Mouse (Mus musculus) hindbrain, embryonic 10.5 days (tissue): ENCODE data around the gene Hba-x. TPM values are rescaled to one million over a fixed set of nuclear protein-coding genes. Genes with fewer than 3 reads are reported as not detected.
A peak's percentile ranks its signal among the peaks of the same experiment; 100 is the strongest.

Experiments
- DNase-seq: peaks from one replicate; pipeline ENCODE4 v3.0.0-alpha.2; 2017; ENCODE audit warnings: low spot score
- H3K27ac ChIP-seq: fragments of 300-500 bp; sonication (generic); 2 replicates; pipeline ENCODE4 v1.5.1; 2016; ENCODE audit warnings: mild to moderate bottlenecking, moderate library complexity
- H3K27me3 ChIP-seq: fragments of 300-500 bp; sonication (generic); 2 replicates; pipeline ENCODE4 v1.6.1; 2016; ENCODE audit warnings: mild to moderate bottlenecking; ENCODE audit not compliant: poor library complexity, insufficient read depth, severe bottlenecking
- H3K36me3 ChIP-seq: fragments of 300-500 bp; sonication (generic); 2 replicates; pipeline ENCODE4 v1.6.1; 2016; ENCODE audit warnings: mild to moderate bottlenecking, moderate library complexity
- H3K4me1 ChIP-seq: fragments of 300-500 bp; sonication (generic); replicated peaks from 2 replicates; pipeline ENCODE4 v1.6.1; 2016; ENCODE audit warnings: mild to moderate bottlenecking
- H3K4me3 ChIP-seq: fragments of 300-500 bp; sonication (generic); 2 replicates; pipeline ENCODE4 v1.5.1; 2016; ENCODE audit warnings: mild to moderate bottlenecking, moderate library complexity
- H3K9me3 ChIP-seq: fragments of 300-500 bp; sonication (generic); 2 replicates; pipeline ENCODE4 v1.6.1; 2016; ENCODE audit warnings: mild to moderate bottlenecking, moderate library complexity
- WGBS: fragments of 180-500 bp; shearing (Covaris S2); methylation state at CpG from one replicate; pipeline ENCODE4 v1.1.7; 2016; 5-methylcytosine and 5-hydroxymethylcytosine counted together
- polyA plus RNA-seq: library from polyadenylated mRNA; unstranded; fragments of >200 nt; fragmentation: Nextera tagmentation; extraction: Ambion mirVana; gene quantifications from 2 replicates; pipeline ENCODE4 v1.2.1, GENCODE M21; 2016

Gene Hba-x
- polyA plus RNA-seq = 3,492 and 3,546 TPM in 2 replicates

- H3K36me3 ChIP-seq = no peaks in the 10 kb centered on the region
- 77% methylated on average over 3 of the region's 3 CpGs for WGBS
- no peaks in the 10 kb centered on the region for H3K4me1 ChIP-seq
- H3K27me3 ChIP-seq = peaks cover 24% of the 10 kb centered on the region
- H3K9me3 ChIP-seq = no peaks in the 10 kb centered on the region
- no peak within 1 kb of the TSS for H3K4me3 ChIP-seq
- no peak for DNase-seq
- no peak within 1 kb of the TSS; the same call in 1 of the 2 replicates for H3K27ac ChIP-seq
Measured at GRCm38 (mm10) chr11:32276347-32276746, at the start of gene Hba-x. Hba-x (plus strand) TSS chr11:32276400.

- peaks cover 28% of the 10 kb centered on the region for H3K27me3 ChIP-seq
- peak overlapping the region; percentile 95 for H3K27ac ChIP-seq
- H3K9me3 ChIP-seq = no peaks in the 10 kb centered on the region
- H3K36me3 ChIP-seq = peaks cover 43% of the 10 kb centered on the region
- no peak for DNase-seq
- peaks cover 47% of the 10 kb centered on the region for H3K4me1 ChIP-seq
- H3K4me3 ChIP-seq = peak overlapping the region; percentile 83
- 55% methylated on average over 1 of the region's 1 CpGs for WGBS
Measured at GRCm38 (mm10) chr11:32227041-32227440, 49.2 kb upstream of the Hba-x start.

GRCm38 (mm10) chr11:32227555-32227954 lies 48.6 kb upstream of the Hba-x start:
- Histone ChIP-seq H3K4me3 (peak overlapping the region; percentile 83; the same call in 1 of the 2 replicates), H3K4me1 (peaks cover 42% of the 10 kb centered on the region), H3K9me3 (no peaks in the 10 kb centered on the region), H3K36me3 (peaks cover 48% of the 10 kb centered on the region), H3K27ac (0 out of 2 replicates have a peak overlapping the region, but pooled peaks have one; percentile 8), H3K27me3 (peaks cover 24% of the 10 kb centered on the region)
- no peak for DNase-seq
- WGBS = 90% methylated on average over 9 of the region's 9 CpGs

- no peaks in the 10 kb centered on the region for H3K9me3 ChIP-seq
- no peak overlapping the region for H3K4me3 ChIP-seq
- H3K36me3 ChIP-seq = peaks cover 56% of the 10 kb centered on the region
- H3K27ac ChIP-seq = no peak overlapping the region
- H3K27me3 ChIP-seq = peaks cover 16% of the 10 kb centered on the region
- no peak for DNase-seq
- WGBS = 87% methylated on average over 3 of the region's 3 CpGs
- H3K4me1 ChIP-seq = peaks cover 39% of the 10 kb centered on the region
Measured at GRCm38 (mm10) chr11:32228292-32228845, 47.8 kb upstream of the Hba-x start.

DNA sequence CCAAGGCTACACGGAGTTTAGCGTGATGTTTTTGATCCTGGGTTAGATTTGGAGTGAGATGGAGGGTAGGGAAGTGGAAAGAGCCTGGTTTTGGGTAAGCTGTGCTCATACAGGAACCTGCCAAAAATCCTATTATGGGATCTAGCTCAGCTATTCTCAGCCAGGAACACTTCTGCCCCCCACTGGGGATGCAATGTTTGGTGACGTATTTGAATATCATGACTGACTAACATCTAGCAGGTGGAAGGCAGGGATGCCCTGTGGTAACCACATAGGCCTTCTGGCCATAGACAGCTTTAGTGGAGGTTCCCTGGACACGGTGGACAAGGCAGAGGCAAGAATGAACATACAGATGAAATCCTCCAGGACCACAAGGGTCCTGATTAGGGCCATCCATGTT lies 46.0 kb upstream of the Hba-x start:
- Histone ChIP-seq H3K27ac (no peak overlapping the region), H3K4me3 (no peak overlapping the region), H3K36me3 (peaks cover 75% of the 10 kb centered on the region), H3K9me3 (no peaks in the 10 kb centered on the region), H3K4me1 (peaks cover 30% of the 10 kb centered on the region), H3K27me3 (no peaks in the 10 kb centered on the region)
- 87% methylated on average over 4 of the region's 4 CpGs for WGBS
- no peak for DNase-seq

DNA sequence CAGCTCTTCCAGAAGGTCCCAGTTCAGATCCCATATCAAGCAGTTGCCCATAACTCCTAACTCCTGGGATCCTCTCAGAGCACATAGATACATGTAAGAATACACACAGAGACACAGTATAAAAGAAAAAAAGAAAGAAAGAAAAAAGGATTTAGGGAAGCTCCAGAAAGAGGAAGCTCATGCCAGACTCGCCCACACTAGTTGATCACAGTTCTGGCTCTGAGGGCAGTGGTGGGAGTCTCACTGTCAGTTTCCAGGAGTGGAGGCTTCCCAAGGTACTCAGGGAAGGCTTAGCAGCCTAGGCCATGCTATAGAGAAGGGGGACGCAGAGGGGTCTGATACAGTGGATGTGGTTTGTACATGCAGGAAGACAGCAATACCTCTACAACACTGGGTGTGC lies 45.1 kb upstream of the Hba-x start:
- Histone ChIP-seq H3K27me3 (no peaks in the 10 kb centered on the region), H3K4me1 (peaks cover 21% of the 10 kb centered on the region), H3K36me3 (peaks cover 84% of the 10 kb centered on the region), H3K27ac (no peak overlapping the region), H3K9me3 (no peaks in the 10 kb centered on the region), H3K4me3 (no peak overlapping the region)
- WGBS = 98% methylated on average over 2 of the region's 2 CpGs
- no peak for DNase-seq

GRCm38 (mm10) chr11:32232848-32233247 lies 43.4 kb upstream of the Hba-x start:
- Histone ChIP-seq H3K9me3 (no peaks in the 10 kb centered on the region), H3K36me3 (peaks cover 100% of the 10 kb centered on the region)
- WGBS = 86% methylated on average over 10 of the region's 10 CpGs

GRCm38 (mm10) chr11:32233895-32234294 lies 42.3 kb upstream of the Hba-x start:
- Histone ChIP-seq H3K4me3 (no peak overlapping the region), H3K27me3 (no peaks in the 10 kb centered on the region), H3K4me1 (0 out of 2 replicates have a peak, but pooled peaks cover 4% of the 10 kb centered on the region), H3K9me3 (no peaks in the 10 kb centered on the region), H3K36me3 (peaks cover 100% of the 10 kb centered on the region), H3K27ac (no peak overlapping the region)
- no peak for DNase-seq
- 91% methylated on average over 3 of the region's 3 CpGs for WGBS

More at GRCm38 (mm10) chr11:32232848-32233247, 43.4 kb upstream of the Hba-x start:
- Histone ChIP-seq H3K27ac (peak overlapping the region; percentile 35; the same call in 1 of the 2 replicates), H3K27me3 (no peaks in the 10 kb centered on the region), H3K4me3 (no peak overlapping the region), H3K4me1 (0 out of 2 replicates have a peak, but pooled peaks cover 4% of the 10 kb centered on the region)
- no peak for DNase-seq

DNA sequence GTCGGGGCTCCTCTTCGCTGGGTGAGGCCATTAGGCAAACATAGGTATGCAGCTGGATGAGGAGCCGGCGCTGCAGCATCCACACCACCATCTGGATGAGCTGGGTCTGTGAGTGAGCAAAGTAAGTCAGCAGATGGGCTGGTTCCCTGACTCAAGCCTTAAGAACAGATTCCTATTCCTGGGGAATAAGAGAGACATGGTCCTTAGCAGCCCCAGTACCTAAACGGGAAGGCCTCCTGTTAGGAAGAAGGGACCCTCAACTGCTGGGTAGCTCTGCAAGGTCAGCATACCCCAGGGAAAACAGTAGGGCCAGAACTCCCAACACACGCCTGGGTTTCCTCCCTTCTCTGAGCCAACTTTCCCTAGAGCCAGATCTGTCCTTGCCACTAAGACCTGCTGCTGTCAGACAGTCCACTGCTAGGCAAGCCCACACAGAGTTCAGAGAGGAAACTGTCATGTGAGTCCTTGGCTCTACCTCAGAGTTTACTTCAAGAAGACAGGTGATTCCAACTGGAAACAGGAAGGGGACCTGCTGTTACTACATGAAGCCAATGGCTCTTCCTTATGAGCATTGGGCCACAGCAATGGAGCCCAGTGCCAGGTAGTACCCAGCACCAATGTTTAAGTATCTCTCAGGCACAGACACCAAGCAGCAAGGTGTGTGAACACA lies 41.2 kb upstream of the Hba-x start:
- Histone ChIP-seq H3K27ac (no peak overlapping the region), H3K4me3 (no peak overlapping the region), H3K36me3 (peaks cover 98% of the 10 kb centered on the region), H3K9me3 (no peaks in the 10 kb centered on the region), H3K27me3 (no peaks in the 10 kb centered on the region), H3K4me1 (0 out of 2 replicates have a peak, but pooled peaks cover 4% of the 10 kb centered on the region)
- no peak for DNase-seq
- 90% methylated on average over 6 of the region's 6 CpGs for WGBS

- Histone ChIP-seq H3K4me1 (0 out of 2 replicates have a peak, but pooled peaks cover 4% of the 10 kb centered on the region), H3K9me3 (no peaks in the 10 kb centered on the region), H3K27me3 (no peaks in the 10 kb centered on the region), H3K36me3 (peaks cover 98% of the 10 kb centered on the region), H3K27ac (no peak overlapping the region), H3K4me3 (no peak overlapping the region)
- whole genome bisulfite sequencing = 86% methylated on average over 3 of the region's 3 CpGs
- DNase-seq = no peak
Measured at GRCm38 (mm10) chr11:32235646-32236045, 40.6 kb upstream of the Hba-x start.

- H3K27ac ChIP-seq = no peak overlapping the region
- H3K9me3 ChIP-seq = no peaks in the 10 kb centered on the region
- WGBS = 91% methylated on average over 2 of the region's 2 CpGs
- no peak overlapping the region for H3K4me3 ChIP-seq
- DNase-seq = no peak
- H3K27me3 ChIP-seq = no peaks in the 10 kb centered on the region
- H3K36me3 ChIP-seq = peaks cover 98% of the 10 kb centered on the region
- 0 out of 2 replicates have a peak, but pooled peaks cover 4% of the 10 kb centered on the region for H3K4me1 ChIP-seq
Measured at GRCm38 (mm10) chr11:32236132-32236531, 40.1 kb upstream of the Hba-x start.

DNA sequence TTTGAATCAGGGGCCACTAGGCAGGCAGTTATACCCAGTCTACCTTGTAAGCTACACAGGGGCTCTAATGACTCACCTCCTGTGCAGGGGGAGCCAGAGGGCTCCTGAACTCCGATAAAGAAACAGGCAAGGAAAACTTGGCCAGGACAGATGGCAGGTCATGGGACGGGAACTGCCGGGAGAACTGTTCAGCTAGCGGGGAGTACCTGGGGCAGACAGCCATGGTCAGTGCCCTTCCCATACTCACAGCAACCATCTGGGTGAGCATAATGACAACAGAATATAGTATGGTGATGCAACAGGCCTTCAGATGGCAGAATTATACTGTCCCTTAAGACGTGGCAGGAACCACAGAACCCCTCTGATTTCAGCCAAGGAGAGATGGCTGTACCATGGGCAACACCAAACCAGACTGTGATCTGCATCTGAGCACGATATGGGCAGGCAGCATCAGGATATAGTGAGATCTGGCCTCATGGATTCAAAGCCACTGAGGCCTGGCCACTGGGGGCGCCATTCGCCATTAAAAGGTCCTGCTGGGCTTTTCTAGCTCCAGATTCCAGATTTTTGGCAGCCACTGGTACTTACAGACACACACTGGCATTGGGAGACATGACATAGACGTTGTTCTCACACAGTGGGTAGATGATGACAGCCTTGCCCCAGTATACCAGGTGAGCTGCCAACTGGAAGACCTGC lies 39.3 kb upstream of the Hba-x start:
- no peaks in the 10 kb centered on the region for H3K27me3 ChIP-seq
- H3K4me3 ChIP-seq = no peak overlapping the region
- 0 out of 2 replicates have a peak, but pooled peaks cover 4% of the 10 kb centered on the region for H3K4me1 ChIP-seq
- 57% methylated on average over 9 of the region's 9 CpGs for WGBS
- no peak overlapping the region for H3K27ac ChIP-seq
- peaks cover 98% of the 10 kb centered on the region for H3K36me3 ChIP-seq
- peak; percentile 63 for DNase-seq
- H3K9me3 ChIP-seq = no peaks in the 10 kb centered on the region

- Histone ChIP-seq H3K36me3 (peaks cover 98% of the 10 kb centered on the region), H3K27me3 (no peaks in the 10 kb centered on the region), H3K9me3 (no peaks in the 10 kb centered on the region), H3K4me3 (no peak overlapping the region), H3K4me1 (0 out of 2 replicates have a peak, but pooled peaks cover 4% of the 10 kb centered on the region), H3K27ac (no peak overlapping the region)
- 92% methylated on average over 3 of the region's 3 CpGs for WGBS
- no peak for DNase-seq
Measured at GRCm38 (mm10) chr11:32237411-32237795, 38.8 kb upstream of the Hba-x start.
